Mouse (Mus musculus): ENCODE data around the gene Man1b1. TPM values are rescaled to one million over a fixed set of nuclear protein-coding genes. Genes with fewer than 3 reads are reported as not detected.

Man1b1 gene
- polyA plus RNA-seq, 1 experiment from 2014 or later = 43.5 TPM

DNA sequence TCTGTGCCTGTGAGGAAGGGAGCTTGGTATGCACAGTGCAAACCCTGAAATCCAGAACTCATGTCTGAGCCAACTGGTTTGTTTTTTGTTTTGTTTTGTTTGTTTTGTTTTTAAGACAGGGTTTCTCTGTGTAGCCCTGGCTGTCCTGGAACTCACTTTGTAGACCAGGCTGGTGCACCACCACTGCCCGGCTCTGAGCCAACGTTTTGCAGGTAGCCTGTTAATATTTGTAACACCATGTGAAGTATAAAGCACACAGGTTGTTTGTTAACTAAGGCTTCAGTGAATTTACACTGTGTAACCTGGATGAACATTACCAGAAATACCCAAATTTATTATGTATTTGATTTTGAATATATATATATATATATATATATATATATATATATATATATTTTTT, 6.1 kb upstream of the Man1b1 start:
- H3K79me2 ChIP-seq (ENCODE audit: inconsistent target) = no peaks in the 10 kb centered on the region
- 67% methylated on average over 2 of the region's 2 CpGs for WGBS (ENCODE audit: missing documents)
- H3K36me3 ChIP-seq (ENCODE audit: inconsistent target) = no peaks in the 10 kb centered on the region
- no peak overlapping the region for H3K27ac ChIP-seq
- no peak overlapping the region for H3K4me3 ChIP-seq (ENCODE audit: inconsistent target)

DNA sequence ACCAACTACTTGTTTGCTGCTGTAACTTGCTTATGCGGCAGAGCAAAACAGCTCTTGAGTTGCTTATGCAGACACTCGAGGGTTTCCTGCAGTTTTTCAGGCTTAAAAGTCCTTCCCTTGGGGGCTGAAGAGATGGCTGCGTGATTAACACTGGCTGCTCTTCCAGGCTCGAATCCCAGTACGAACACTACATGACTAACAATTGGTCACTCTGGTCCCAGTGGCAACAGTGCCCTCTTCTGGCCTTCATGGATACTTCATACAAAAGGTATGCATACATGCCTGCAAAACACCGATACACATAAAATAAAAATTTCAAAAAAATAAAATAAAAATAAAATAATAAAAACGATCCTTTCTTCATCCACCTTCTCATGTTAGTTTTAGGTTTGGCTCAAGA, 3.7 kb upstream of the Man1b1 start:
- H3K27ac ChIP-seq = no peak overlapping the region
- no peak overlapping the region for H3K4me3 ChIP-seq (ENCODE audit: inconsistent target)
- 54% methylated on average over 7 of the region's 7 CpGs for WGBS (ENCODE audit: missing documents)
- H3K36me3 ChIP-seq (ENCODE audit: inconsistent target) = no peaks in the 10 kb centered on the region
- peaks cover 7% of the 10 kb centered on the region for H3K79me2 ChIP-seq (ENCODE audit: inconsistent target)

DNA sequence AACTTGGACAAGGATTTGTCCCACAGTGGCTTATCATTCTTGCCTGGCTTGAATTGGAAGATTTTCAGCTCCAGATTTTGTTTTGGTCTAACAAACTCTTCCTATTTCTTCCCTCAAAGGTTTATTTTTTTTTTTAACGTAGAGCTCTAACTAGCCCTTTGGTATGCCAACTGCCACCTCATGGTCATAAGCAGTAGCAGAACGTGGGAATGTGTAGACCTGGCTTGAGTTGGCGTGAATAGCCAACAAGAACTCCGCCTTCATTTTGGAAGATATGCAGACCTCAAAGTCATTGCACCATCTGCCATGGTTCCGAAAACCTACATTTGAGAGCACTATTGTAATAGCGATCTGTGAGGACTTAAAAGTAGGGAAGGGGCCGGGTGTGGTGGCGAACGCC, 668 bp upstream of the Man1b1 start:
- 47% methylated on average over 8 of the region's 9 CpGs for WGBS (ENCODE audit: missing documents)
- Histone ChIP-seq H3K79me2 (ENCODE audit: inconsistent target) (peaks cover 23% of the 10 kb centered on the region), H3K36me3 (ENCODE audit: inconsistent target) (peaks cover 22% of the 10 kb centered on the region; the same call in 1 of the 2 replicates), H3K4me3 (ENCODE audit: inconsistent target) (peak overlapping the region; percentile 94), H3K27ac (0 out of 2 replicates have a peak overlapping the region, but pooled peaks have one; percentile 49)

DNA sequence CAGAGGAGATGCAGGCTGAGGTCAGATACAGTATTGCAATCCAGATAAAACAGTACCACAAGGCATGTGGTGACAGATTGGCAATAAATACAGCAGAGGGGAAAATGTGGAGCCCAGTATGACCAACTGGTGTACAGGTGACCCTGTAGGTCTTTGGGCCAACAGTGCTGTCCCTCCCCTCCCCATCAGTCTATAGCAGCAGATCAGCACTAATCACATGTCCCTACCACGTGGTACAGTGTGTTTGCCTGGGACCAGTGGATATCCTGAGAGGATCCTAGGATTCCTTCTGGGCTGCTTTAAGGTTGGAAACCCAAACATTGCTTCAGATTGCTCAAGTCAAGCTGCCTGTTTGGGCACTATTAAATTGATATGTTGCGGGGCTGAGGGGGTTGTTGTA, 1.4 kb downstream of the Man1b1 start:
- Histone ChIP-seq H3K79me2 (ENCODE audit: inconsistent target) (peaks cover 23% of the 10 kb centered on the region), H3K27ac (no peak overlapping the region), H3K4me3 (ENCODE audit: inconsistent target) (peak overlapping the region; percentile 94), H3K36me3 (ENCODE audit: inconsistent target) (peaks cover 41% of the 10 kb centered on the region; the same call in 1 of the 2 replicates)
- 88% methylated on average over 2 of the region's 2 CpGs for WGBS (ENCODE audit: missing documents)

DNA sequence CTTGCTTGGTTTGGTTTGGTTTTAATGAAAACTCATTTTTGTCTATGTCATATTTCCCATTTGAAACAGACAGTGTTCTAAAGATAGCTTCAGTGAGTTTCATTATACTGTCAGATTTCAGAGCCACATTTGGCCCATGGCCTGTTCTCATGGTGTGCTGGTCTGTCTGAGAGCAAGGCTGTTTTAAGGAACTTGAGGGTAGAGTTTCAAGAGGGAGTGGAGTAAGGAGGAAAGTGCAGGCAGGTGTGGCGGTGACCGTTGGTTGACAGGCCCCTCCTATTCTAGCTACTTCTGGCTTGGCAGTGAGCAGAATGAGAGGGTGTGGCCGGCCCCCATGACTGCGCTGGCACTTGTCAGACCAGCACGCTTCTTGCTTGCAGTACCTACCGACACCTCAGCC, 6.2 kb downstream of the Man1b1 start:
- peaks cover 54% of the 10 kb centered on the region for H3K36me3 ChIP-seq (ENCODE audit: inconsistent target)
- H3K4me3 ChIP-seq (ENCODE audit: inconsistent target) = no peak overlapping the region
- WGBS (ENCODE audit: missing documents) = 33% methylated on average over 6 of the region's 6 CpGs
- no peak overlapping the region for H3K27ac ChIP-seq
- peaks cover 17% of the 10 kb centered on the region for H3K79me2 ChIP-seq (ENCODE audit: inconsistent target)

DNA sequence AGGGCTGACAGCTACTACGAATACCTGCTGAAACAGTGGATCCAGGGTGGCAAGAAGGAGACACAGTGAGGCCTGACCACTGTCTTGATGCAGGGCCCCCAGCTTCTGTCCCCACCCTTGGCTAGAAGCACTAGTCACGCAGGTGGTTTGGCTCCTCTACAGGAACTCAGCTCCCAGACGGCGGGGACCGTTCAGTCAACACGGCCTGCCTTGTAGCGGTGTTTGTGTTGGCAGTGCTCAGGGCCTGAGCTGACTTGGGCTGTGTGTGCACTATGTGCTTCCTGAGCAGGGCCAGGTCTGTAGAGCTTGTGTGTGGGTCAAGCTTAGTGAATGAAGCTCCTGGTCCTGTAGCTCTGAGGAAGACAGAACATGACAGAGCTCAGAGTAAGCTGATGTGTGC, 16.0 kb downstream of the Man1b1 start:
- WGBS (ENCODE audit: missing documents) = 85% methylated on average over 7 of the region's 7 CpGs
- Histone ChIP-seq H3K79me2 (ENCODE audit: inconsistent target) (peaks cover 6% of the 10 kb centered on the region; the same call in 1 of the 2 replicates), H3K27ac (no peak overlapping the region), H3K4me3 (ENCODE audit: inconsistent target) (no peak overlapping the region), H3K36me3 (ENCODE audit: inconsistent target) (peaks cover 91% of the 10 kb centered on the region)

DNA sequence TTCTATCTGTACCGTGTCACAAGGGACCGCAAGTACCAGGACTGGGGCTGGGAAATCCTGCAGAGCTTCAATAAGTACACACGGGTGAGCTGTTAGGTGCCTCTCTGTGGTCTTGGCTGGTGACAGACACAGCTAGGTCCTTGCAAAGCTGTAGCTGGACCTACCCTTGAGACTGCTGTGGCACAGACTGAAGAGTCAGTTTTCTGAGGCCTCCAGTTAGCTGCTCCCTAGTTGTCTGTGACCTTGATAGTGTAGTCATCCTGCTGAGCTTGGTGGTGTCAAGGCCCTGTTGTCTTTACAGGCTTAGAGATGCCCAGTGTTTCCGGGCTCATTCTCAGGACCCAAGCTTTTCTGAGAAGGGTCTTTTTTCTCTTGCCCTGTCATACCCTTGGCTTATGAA, 17.4 kb downstream of the Man1b1 start:
- 95% methylated on average over 4 of the region's 4 CpGs for WGBS (ENCODE audit: missing documents)
- H3K36me3 ChIP-seq (ENCODE audit: inconsistent target) = peaks cover 90% of the 10 kb centered on the region

DNA sequence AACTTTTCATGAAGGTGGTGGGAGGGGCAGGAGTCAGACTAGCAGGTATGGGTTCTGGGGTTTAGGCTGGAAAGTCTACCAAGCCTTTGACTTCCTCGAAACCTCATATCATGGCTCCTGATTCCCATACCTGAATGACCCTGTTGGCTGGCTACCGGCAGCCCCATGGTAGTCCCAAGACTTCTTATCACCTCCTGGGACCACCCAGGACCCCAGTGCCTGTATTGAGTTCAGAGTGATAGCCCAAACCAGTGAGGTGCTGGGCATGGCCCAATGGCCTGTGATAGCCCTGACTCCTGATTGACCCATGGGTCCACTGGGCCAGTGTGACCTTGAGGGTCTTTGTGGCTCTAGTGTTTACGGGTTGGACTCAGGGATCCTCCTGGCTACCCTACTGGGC, 18.6 kb downstream of the Man1b1 start:
- peaks cover 81% of the 10 kb centered on the region for H3K36me3 ChIP-seq (ENCODE audit: inconsistent target)
- no peak overlapping the region for H3K27ac ChIP-seq
- peaks cover 31% of the 10 kb centered on the region for H3K79me2 ChIP-seq (ENCODE audit: inconsistent target)
- H3K4me3 ChIP-seq (ENCODE audit: inconsistent target) = no peak overlapping the region
- WGBS (ENCODE audit: missing documents) = 98% methylated on average over 3 of the region's 3 CpGs

More for the DNA sequence above, 17.4 kb downstream of the Man1b1 start:
- H3K4me3 ChIP-seq (ENCODE audit: inconsistent target) = no peak overlapping the region
- H3K27ac ChIP-seq = no peak overlapping the region
- peaks cover 19% of the 10 kb centered on the region for H3K79me2 ChIP-seq (ENCODE audit: inconsistent target)

DNA sequence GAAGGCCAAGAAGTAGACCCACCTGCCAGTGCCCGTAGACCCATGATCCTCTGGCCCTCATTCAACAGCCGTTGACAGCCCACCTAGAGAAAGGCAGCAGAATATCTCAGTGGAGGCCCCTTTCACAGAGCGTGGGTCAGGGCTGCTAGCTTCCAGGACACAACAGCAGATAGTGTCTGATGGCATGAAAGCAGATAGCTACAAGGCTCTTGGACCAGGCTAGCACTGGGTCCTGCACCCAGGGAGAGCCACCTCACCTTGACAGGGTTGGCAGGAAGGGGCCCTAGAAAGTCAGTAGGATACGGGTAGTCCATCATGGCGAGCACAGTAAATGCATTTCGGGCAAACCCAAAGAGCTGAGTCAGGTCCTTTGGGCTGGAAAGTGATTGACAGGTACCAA, 22.1 kb downstream of the Man1b1 start:
- H3K4me3 ChIP-seq (ENCODE audit: inconsistent target) = no peak overlapping the region; the same call in 1 of the 2 replicates
- no peak overlapping the region for H3K27ac ChIP-seq
- 90% methylated on average over 6 of the region's 6 CpGs for WGBS (ENCODE audit: missing documents)
- H3K36me3 ChIP-seq (ENCODE audit: inconsistent target) = peaks cover 53% of the 10 kb centered on the region
- peaks cover 44% of the 10 kb centered on the region for H3K79me2 ChIP-seq (ENCODE audit: inconsistent target)

DNA sequence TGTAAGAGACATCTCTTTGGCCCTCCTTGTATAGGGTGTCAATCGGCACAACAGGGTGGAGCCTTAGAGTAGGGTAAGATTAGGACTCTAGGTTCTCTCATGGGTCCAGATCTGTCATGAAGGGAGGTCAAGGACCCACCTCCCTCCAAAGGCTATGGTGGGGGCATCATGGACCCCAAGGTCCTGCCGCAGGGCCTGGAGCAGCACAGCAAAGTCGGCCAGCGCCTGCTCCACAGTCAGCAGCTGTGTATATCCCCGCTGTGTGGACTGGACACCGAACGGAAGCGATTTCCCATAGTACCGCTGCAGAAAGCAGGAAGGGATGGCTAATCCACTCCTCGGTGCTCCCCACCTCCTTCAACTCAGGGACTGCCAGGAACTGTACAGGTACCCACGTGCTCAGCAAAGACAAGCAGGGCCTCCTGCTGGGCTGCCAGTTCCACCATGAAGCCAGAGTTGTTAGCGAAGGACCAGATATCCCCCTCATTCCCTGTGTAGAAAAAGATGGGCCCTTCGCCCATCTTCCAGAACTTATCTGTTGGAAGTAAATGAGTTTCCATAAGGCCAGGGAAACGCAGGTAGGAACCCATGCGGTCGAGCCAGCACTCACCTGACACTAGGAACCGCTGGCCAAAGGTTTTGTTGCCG, 23.4 kb downstream of the Man1b1 start:
- Histone ChIP-seq H3K4me3 (ENCODE audit: inconsistent target) (peak overlapping the region; percentile 90), H3K36me3 (ENCODE audit: inconsistent target) (peaks cover 43% of the 10 kb centered on the region), H3K27ac (peak overlapping the region; percentile 79), H3K79me2 (ENCODE audit: inconsistent target) (peaks cover 44% of the 10 kb centered on the region)
- 54% methylated on average over 17 of the region's 18 CpGs for WGBS (ENCODE audit: missing documents)

DNA sequence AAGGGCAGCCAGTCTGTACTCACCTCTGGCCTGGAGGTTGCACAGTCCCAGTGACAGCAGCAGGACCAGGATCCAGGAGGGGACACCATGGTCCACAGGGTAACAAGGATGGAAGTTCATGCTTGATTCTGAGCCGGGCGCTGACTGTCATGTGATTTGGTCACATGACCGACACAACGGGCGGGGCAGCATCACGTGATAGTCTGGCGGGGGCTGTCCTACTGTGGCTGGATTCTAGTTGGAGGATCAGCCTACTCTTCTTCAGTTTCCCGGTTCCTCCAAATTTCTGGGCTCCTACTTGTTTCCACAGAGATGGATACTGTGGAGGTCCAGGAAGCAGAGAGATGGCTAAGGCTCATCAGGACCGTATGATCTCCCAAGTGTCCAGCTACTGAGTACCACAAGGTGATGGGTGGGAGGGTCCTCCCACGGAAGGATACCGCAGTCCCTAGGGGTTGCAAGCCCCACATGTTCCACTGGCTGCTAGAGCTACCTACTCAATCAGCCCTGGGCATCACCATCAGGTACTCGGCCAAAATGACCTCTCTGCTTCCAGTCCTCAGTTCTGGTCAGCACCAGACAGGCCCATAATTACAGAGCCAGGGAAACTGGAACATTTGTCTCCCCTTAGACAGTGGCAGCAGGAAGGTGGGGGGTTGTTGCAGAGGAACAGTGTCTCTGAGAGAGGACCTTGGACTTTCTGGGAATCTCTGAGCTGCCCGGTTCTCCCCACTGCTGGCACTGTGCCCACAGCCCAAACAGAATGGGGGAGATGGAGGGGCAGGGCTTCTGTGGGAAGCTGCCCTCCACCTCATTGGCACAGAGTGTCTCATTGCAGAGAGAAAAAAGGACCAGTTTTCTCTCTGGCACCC, 24.3 kb downstream of the Man1b1 start, which contains the start of gene Dpp7:
Gene Dpp7, minus strand, starts transcription at position 152 of the 872 bp plus-strand sequence.
- 7% methylated on average over 13 of the region's 13 CpGs for WGBS (ENCODE audit: missing documents)
- Histone ChIP-seq H3K79me2 (ENCODE audit: inconsistent target) (peaks cover 45% of the 10 kb centered on the region), H3K27ac (peak within 1 kb of the TSS; percentile 79), H3K4me3 (ENCODE audit: inconsistent target) (peak within 1 kb of the TSS; percentile 90), H3K36me3 (ENCODE audit: inconsistent target) (peaks cover 43% of the 10 kb centered on the region)

DNA sequence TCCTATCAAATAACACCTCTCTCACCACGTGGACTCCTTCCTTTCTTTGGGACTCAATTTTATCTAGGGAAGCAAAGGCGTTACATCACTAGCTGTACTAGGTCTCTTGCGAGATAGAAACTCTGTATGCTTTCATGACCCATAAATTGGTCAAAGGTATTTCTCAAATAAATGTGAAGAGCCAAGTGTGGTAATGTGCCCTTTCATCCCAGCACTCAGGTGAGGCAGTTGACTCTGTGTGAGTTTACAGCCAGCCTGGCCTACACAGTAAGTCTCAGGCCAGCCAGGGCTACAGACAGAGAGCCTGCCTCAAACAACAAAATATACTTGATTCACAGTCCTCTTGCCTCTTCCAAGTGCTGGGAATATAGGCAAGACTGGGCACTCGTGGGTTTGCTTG, 27.7 kb downstream of the Man1b1 start:
- Histone ChIP-seq H3K79me2 (ENCODE audit: inconsistent target) (peaks cover 56% of the 10 kb centered on the region), H3K36me3 (ENCODE audit: inconsistent target) (peaks cover 43% of the 10 kb centered on the region)
- 72% methylated on average over 4 of the region's 4 CpGs for WGBS (ENCODE audit: missing documents)

DNA sequence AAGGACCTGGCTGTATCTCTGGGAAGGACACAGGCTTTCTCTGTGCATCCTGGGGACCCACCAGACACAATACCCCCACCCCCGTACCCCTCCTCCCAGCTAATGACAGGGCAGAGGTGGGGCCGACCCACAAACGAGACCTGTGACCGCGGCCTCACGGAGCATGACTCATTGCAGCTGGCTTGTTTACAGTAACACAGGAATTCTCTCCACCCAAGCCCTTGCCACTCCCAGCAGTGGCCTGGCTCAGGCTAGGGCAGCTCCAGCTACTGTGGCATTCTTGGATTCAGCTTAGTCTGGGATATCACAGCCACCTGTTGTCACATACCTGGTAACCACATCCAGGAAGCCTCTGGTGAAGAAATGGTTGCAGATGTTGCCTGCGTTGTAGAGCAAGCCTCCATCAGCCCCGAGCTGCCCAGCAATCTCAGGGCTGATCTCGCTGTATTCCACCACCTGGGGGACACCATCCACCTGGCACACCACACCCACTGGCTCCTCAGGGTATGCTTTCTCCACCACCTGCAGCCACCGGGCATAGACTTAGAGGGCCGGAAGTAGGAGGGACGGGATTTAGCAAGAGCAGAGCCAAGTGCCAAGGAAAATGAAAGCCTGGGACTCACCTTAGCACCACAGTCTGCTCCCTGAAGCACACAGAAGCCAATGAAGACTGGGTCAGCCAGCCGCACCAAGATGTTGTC, 31.5 kb downstream of the Man1b1 start:
- 72% methylated on average over 13 of the region's 13 CpGs for WGBS (ENCODE audit: missing documents)
- H3K36me3 ChIP-seq (ENCODE audit: inconsistent target) = peaks cover 43% of the 10 kb centered on the region
- H3K4me3 ChIP-seq (ENCODE audit: inconsistent target) = peak overlapping the region; percentile 94; the same call in 1 of the 2 replicates
- peaks cover 39% of the 10 kb centered on the region for H3K79me2 ChIP-seq (ENCODE audit: inconsistent target)
- peak overlapping the region; percentile 81; the same call in 1 of the 2 replicates for H3K27ac ChIP-seq

More for the DNA sequence above, 27.7 kb downstream of the Man1b1 start:
- Histone ChIP-seq H3K4me3 (ENCODE audit: inconsistent target) (no peak overlapping the region), H3K27ac (no peak overlapping the region)

DNA sequence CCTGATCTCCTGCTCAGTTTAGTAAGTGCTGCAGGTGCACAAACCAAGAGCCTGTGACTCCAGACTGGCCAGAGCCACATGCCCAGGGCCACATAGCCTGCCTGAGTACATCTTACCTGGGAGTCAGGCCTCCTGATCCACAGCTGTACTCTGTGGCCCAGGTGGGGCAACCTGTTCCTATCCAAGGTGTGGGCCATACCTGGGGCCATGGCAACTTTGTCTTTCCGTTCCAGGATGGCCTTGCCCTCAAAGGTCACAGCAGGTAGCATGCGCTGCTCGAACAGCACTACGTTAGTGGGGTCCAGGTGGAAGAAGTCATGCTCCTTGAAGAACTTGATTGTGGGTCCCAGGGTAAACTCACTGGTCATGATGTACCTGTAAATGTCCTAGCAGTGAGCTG, 32.2 kb downstream of the Man1b1 start:
- Histone ChIP-seq H3K79me2 (ENCODE audit: inconsistent target) (peaks cover 39% of the 10 kb centered on the region), H3K36me3 (ENCODE audit: inconsistent target) (peaks cover 43% of the 10 kb centered on the region), H3K4me3 (ENCODE audit: inconsistent target) (peak overlapping the region; percentile 94), H3K27ac (peak overlapping the region; percentile 81)
- 89% methylated on average over 4 of the region's 4 CpGs for WGBS (ENCODE audit: missing documents)

Data from macrophage (primary cell).